Mouse (Mus musculus) liver, embryonic 14.5 days (tissue): ENCODE measurements around the gene Selenot. TPM values are rescaled to one million over a fixed set of nuclear protein-coding genes. Genes with fewer than 3 reads are reported as not detected.

ENCODE experiments used
- ATAC-seq: fragments of 200-750 bp; cut with Nextera tagmentation; 2 replicates; pipeline ENCODE4 v1.8.0; 2017; ENCODE audit warnings: moderate number of reproducible peaks, mild to moderate bottlenecking, moderate library complexity; ENCODE audit not compliant: insufficient read depth
- DNase-seq, 3 experiments: peaks; one replicate each; pipeline ENCODE4 v3.0.0-alpha.2; 2012 to 2013; ENCODE audit warnings: low read depth in 3 of 3, low spot score in 3 of 3
- H3K27ac ChIP-seq: fragments of 300-500 bp; sonication (generic); 2 replicates; pipeline ENCODE4 v1.5.1; 2014; ENCODE audit warnings: moderate library complexity, mild to moderate bottlenecking, control low read depth, inconsistent platforms
- H3K27me3 ChIP-seq: fragments of 300-500 bp; sonication (generic); 2 replicates; pipeline ENCODE4 v1.6.1; 2014; ENCODE audit warnings: mild to moderate bottlenecking, low read length, moderate library complexity; ENCODE audit not compliant: control insufficient read depth, insufficient read depth
- H3K36me3 ChIP-seq: fragments of 300-500 bp; sonication (generic); replicated peaks from 2 replicates; pipeline ENCODE4 v1.6.1; 2014; ENCODE audit warnings: low read depth; ENCODE audit not compliant: control insufficient read depth, insufficient read depth
- H3K4me1 ChIP-seq, 2 experiments: fragments of 200-500 bp in 1 of 2; fragments of 300-500 bp in 1 of 2; sonication (generic) in 1 of 2; replicated peaks; 2 replicates each; pipeline ENCODE4 v1.6.1; 2012 to 2014; ENCODE audit warnings: antibody characterized with exemption in 1 of 2, inconsistent platforms in 1 of 2, low read length in 1 of 2; ENCODE audit not compliant: control insufficient read depth in 2 of 2, insufficient read depth in 2 of 2
- H3K4me2 ChIP-seq: fragments of 300-500 bp; sonication (generic); 2 replicates; pipeline ENCODE4 v1.6.1; 2014; ENCODE audit warnings: low read depth, mild to moderate bottlenecking, control low read depth, moderate library complexity
- H3K4me3 ChIP-seq, 2 experiments: fragments of 200-500 bp in 1 of 2; fragments of 300-500 bp in 1 of 2; sonication (generic) in 1 of 2; 2 replicates each; pipeline ENCODE4 v1.5.1; 2012 to 2014; ENCODE audit warnings: low read depth in 2 of 2, low read length in 2 of 2, mild to moderate bottlenecking in 2 of 2, control low read depth in 1 of 2, inconsistent platforms in 1 of 2, moderate library complexity in 1 of 2; ENCODE audit not compliant: insufficient read depth in 1 of 2
- H3K9ac ChIP-seq: fragments of 300-500 bp; sonication (generic); replicated peaks from 2 replicates; pipeline ENCODE4 v1.6.1; 2014; ENCODE audit warnings: mild to moderate bottlenecking, control low read depth, moderate library complexity
- H3K9me3 ChIP-seq: fragments of 300-500 bp; sonication (generic); 2 replicates; pipeline ENCODE4 v1.6.1; 2016; ENCODE audit warnings: low read length, mixed read lengths; ENCODE audit not compliant: control insufficient read depth
- CTCF ChIP-seq: IDR thresholded peaks from 2 replicates; pipeline ENCODE4 v1.5.1; 2016; ENCODE audit warnings: antibody characterized with exemption, low read depth, control low read depth
- EP300 ChIP-seq: IDR thresholded peaks from 2 replicates; pipeline ENCODE4 v1.6.1; 2016; ENCODE audit warnings: antibody characterized with exemption, low read depth
- WGBS: fragments of 180-500 bp; shearing (Covaris S2); extraction: QIAGEN DNeasy Blood & Tissue Kit; methylation state at CpG from one replicate; pipeline ENCODE4 v1.1.7; 2014; ENCODE audit not compliant: insufficient replicate concordance; 5-methylcytosine and 5-hydroxymethylcytosine counted together
- polyA plus RNA-seq, 2 experiments: library from polyadenylated mRNA; depleted of rRNA in 1 of 2; stranded (reverse) in 1 of 2; unstranded in 1 of 2; fragments of >200 nt; fragmentation: Nextera tagmentation in 1 of 2; extraction: Ambion mirVana in 1 of 2; gene quantifications; 2 replicates each; pipeline versions ENCODE4 v1.2.1 to v1.2.3; 2012 to 2014

Selenot gene
- polyA plus RNA-seq, 2 experiments = 15.2 to 28.5 TPM

GRCm38 (mm10) chr3:58631693-58632092, 55.3 kb downstream of the Selenot start:
- Histone ChIP-seq H3K27ac (no peak overlapping the region), H3K27me3 (no peaks in the 10 kb centered on the region), H3K4me3 (no peak overlapping the region), H3K9me3 (no peaks in the 10 kb centered on the region), H3K4me1 (peaks cover 0 to 3% of the 10 kb centered on the region in 2 experiments; a peak in 1 of 4 replicates), H3K4me2 (no peak overlapping the region), H3K36me3 (no peaks in the 10 kb centered on the region), H3K9ac (no peak overlapping the region)
- no peak for TF ChIP-seq EP300
- no peak for TF ChIP-seq CTCF
- DNase-seq (no peak), ATAC-seq (no peak)
- WGBS = 71% methylated on average over 2 of the region's 2 CpGs

DNA sequence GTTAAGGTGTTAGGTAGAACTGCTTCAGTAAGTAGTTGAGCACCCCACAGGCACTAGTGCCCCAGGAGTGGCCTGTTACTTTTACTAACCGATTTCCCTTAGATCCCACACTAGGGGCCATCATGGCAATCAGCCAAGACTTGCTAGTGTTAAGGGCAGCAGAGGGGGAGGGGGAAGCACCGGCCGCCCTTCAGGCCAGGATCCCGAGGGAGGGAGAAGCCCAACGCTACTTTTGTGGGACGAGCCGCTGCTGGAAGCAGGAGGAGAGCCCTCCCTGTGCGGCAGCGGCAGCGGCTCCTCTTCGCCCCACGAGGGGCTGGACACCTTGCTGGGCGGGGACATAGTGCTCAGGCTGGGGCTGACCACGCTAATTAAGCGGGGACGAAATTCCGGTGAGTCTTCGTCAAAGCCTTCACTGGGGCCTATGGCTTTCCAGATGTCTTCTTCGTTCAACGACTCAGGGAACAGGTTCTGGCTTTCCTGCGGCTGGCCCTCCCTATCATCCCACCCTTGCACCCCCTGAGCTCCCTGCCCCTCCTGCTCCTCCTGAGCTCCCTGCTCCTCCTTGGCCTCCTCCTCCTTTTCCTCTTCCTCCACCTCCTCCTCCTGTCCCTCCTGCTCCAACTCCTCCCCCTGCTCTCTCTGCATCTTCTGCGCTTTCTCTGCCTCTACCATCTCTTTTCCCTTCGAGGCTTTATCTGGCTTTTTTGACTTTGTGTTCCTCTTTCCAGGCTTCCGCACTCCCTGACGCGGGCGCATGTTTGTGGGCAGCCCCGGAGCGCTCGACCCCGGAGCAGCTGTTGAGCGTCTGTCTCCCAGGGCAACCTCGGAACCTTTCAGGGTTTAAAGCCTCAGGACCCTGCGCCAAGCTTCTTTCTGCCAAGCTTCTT, 60.2 kb downstream of the Selenot start, which contains the start of gene Erich6:
TSS of gene Erich6 (minus strand) at position 802 of the 890 bp plus-strand sequence.
- ATAC-seq (no peak), DNase-seq (no peak)
- Histone ChIP-seq H3K4me3 (peak within 1 kb of the TSS; percentile 35 to 40), H3K4me2 (peak within 1 kb of the TSS; percentile 71), H3K4me1 (peaks cover 0 to 3% of the 10 kb centered on the region in 2 experiments; a peak in 1 of 4 replicates), H3K9ac (peak within 1 kb of the TSS; percentile 31; the same call in 1 of the 2 replicates), H3K9me3 (no peaks in the 10 kb centered on the region), H3K27me3 (no peaks in the 10 kb centered on the region), H3K36me3 (no peaks in the 10 kb centered on the region), H3K27ac (no peak within 1 kb of the TSS)
- under 1% methylated on average over 32 of the region's 34 CpGs for WGBS
- TF ChIP-seq EP300 (no peak), CTCF (no peak)

Other genes starting within 250 kb of the Selenot start
- gene Tsc22d2, start 161.9 kb upstream of the Selenot start, polyA plus RNA-seq (2012; rRNA removed) = 4.3 TPM in 2 replicates
- 4.1 and 4.3 TPM in 2 replicates for gene Tsc22d2, start 161.9 kb upstream of the Selenot start, polyA plus RNA-seq (2014; fragmentation: Nextera tagmentation; extraction: Ambion mirVana)
- 22.7 and 35.4 TPM in 2 replicates for gene Eif2a, start 50.8 kb upstream of the Selenot start, polyA plus RNA-seq (2012; rRNA removed)
- gene Eif2a, start 50.8 kb upstream of the Selenot start, polyA plus RNA-seq (2014; fragmentation: Nextera tagmentation; extraction: Ambion mirVana) = 29.3 and 34.1 TPM in 2 replicates
- 27.6 and 32.5 TPM in 2 replicates for gene Serp1, start 50.7 kb upstream of the Selenot start, polyA plus RNA-seq (2012; rRNA removed)
- gene Serp1, start 50.7 kb upstream of the Selenot start, polyA plus RNA-seq (2014; fragmentation: Nextera tagmentation; extraction: Ambion mirVana) = 91.2 and 96.1 TPM in 2 replicates
- 0.01 TPM in 1 of 2 replicates, not detected in the other for gene Erich6, start 60.6 kb downstream of the Selenot start, polyA plus RNA-seq (2012; rRNA removed)
- not detected in 2 replicates for gene Erich6, start 60.6 kb downstream of the Selenot start, polyA plus RNA-seq (2014; fragmentation: Nextera tagmentation; extraction: Ambion mirVana)
- 4.4 and 4.7 TPM in 2 replicates for gene Siah2, start 115.8 kb downstream of the Selenot start, polyA plus RNA-seq (2012; rRNA removed)
- 2.8 and 3.5 TPM in 2 replicates for gene Siah2, start 115.8 kb downstream of the Selenot start, polyA plus RNA-seq (2014; fragmentation: Nextera tagmentation; extraction: Ambion mirVana)
- not detected in 2 replicates for gene Mindy4b-ps, start 245.7 kb downstream of the Selenot start, polyA plus RNA-seq (2012; rRNA removed)
- not detected in 2 replicates for gene Mindy4b-ps, start 245.7 kb downstream of the Selenot start, polyA plus RNA-seq (2014; fragmentation: Nextera tagmentation; extraction: Ambion mirVana)